Mouse (Mus musculus): ENCODE results near the gene Anxa7.

Anxa7 gene

GRCm38 (mm10) chr14:20479291-20480194, at the start of gene Anxa7:
Gene Anxa7, minus strand, starts transcription at chr14:20480133.
- Histone ChIP-seq H3K4me3 (replicated peaks; ENCODE audit: low read length) (peak within 1 kb of the TSS; percentile 87), H3K9me3 (ENCODE audit: low read length) (no peaks in the 10 kb centered on the region), H3K4me1 (replicated peaks; ENCODE audit: low read depth, low read length) (peaks cover 60% of the 10 kb centered on the region)

GRCm38 (mm10) chr14:20529643-20530042, 49.7 kb upstream of the Anxa7 start:
- TF ChIP-seq NANOG (IDR thresholded peaks at IDR 0.05; ENCODE audit: borderline replicate concordance, low read length) (no peak), POU5F1 (IDR thresholded peaks at IDR 0.05; ENCODE audit: borderline replicate concordance, low read length) (no peak), CTCF (conservative IDR thresholded peaks at IDR 0.05; ENCODE audit: low read length) (no peak)
- Histone ChIP-seq H3K36me3 (ENCODE audit: insufficient read depth, low read length) (no peaks in the 10 kb centered on the region), H3K9me3 (ENCODE audit: low read length) (no peaks in the 10 kb centered on the region), H3K27me3 (ENCODE audit: insufficient read depth, low read length) (no peaks in the 10 kb centered on the region), H3K4me1 (replicated peaks; ENCODE audit: low read depth, low read length) (no peaks in the 10 kb centered on the region), H3K4me3 (replicated peaks; ENCODE audit: low read length) (no peak overlapping the region)

More at GRCm38 (mm10) chr14:20479291-20480194, at the start of gene Anxa7:
- Histone ChIP-seq H3K36me3 (ENCODE audit: insufficient read depth, low read length) (peaks cover 18% of the 10 kb centered on the region), H3K27me3 (ENCODE audit: insufficient read depth, low read length) (no peaks in the 10 kb centered on the region)
- TF ChIP-seq CTCF (conservative IDR thresholded peaks at IDR 0.05; ENCODE audit: low read length) (no peak), POU5F1 (IDR thresholded peaks at IDR 0.05; ENCODE audit: borderline replicate concordance, low read length) (no peak), NANOG (IDR thresholded peaks at IDR 0.05; ENCODE audit: borderline replicate concordance, low read length) (no peak)

- TF ChIP-seq POU5F1 (IDR thresholded peaks at IDR 0.05; ENCODE audit: borderline replicate concordance, low read length) (no peak), CTCF (conservative IDR thresholded peaks at IDR 0.05; ENCODE audit: low read length) (no peak), NANOG (IDR thresholded peaks at IDR 0.05; ENCODE audit: borderline replicate concordance, low read length) (no peak)
- H3K36me3 ChIP-seq (ENCODE audit: insufficient read depth, low read length) = peaks cover 9% of the 10 kb centered on the region; the same call in 1 of the 2 replicates
- H3K27me3 ChIP-seq (ENCODE audit: insufficient read depth, low read length) = no peaks in the 10 kb centered on the region
- no peak overlapping the region for H3K4me3 ChIP-seq (replicated peaks; ENCODE audit: low read length)
- H3K4me1 ChIP-seq (replicated peaks; ENCODE audit: low read depth, low read length) = no peaks in the 10 kb centered on the region
- H3K9me3 ChIP-seq (ENCODE audit: low read length) = no peaks in the 10 kb centered on the region
Observed at GRCm38 (mm10) chr14:20520179-20520578, 40.2 kb upstream of the Anxa7 start.

- no peaks in the 10 kb centered on the region for H3K4me1 ChIP-seq (replicated peaks; ENCODE audit: low read depth, low read length)
- H3K36me3 ChIP-seq (ENCODE audit: insufficient read depth, low read length) = peaks cover 6% of the 10 kb centered on the region; the same call in 1 of the 2 replicates
- no peak for TF ChIP-seq NANOG (IDR thresholded peaks at IDR 0.05; ENCODE audit: borderline replicate concordance, low read length)
- TF ChIP-seq POU5F1 (IDR thresholded peaks at IDR 0.05; ENCODE audit: borderline replicate concordance, low read length) = no peak
- TF ChIP-seq CTCF (conservative IDR thresholded peaks at IDR 0.05; ENCODE audit: low read length) = no peak
- H3K9me3 ChIP-seq (ENCODE audit: low read length) = no peaks in the 10 kb centered on the region
- H3K27me3 ChIP-seq (ENCODE audit: insufficient read depth, low read length) = no peaks in the 10 kb centered on the region
- no peak overlapping the region for H3K4me3 ChIP-seq (replicated peaks; ENCODE audit: low read length)
Observed at GRCm38 (mm10) chr14:20508424-20508823, 28.5 kb upstream of the Anxa7 start.

GRCm38 (mm10) chr14:20502966-20503365, 23.0 kb upstream of the Anxa7 start:
- peaks cover 5% of the 10 kb centered on the region; the same call in 1 of the 2 replicates for H3K4me1 ChIP-seq (replicated peaks; ENCODE audit: low read depth, low read length)
- no peak overlapping the region for H3K4me3 ChIP-seq (replicated peaks; ENCODE audit: low read length)
- TF ChIP-seq NANOG (IDR thresholded peaks at IDR 0.05; ENCODE audit: borderline replicate concordance, low read length) (no peak), POU5F1 (IDR thresholded peaks at IDR 0.05; ENCODE audit: borderline replicate concordance, low read length) (no peak), CTCF (conservative IDR thresholded peaks at IDR 0.05; ENCODE audit: low read length) (no peak)
- H3K27me3 ChIP-seq (ENCODE audit: insufficient read depth, low read length) = no peaks in the 10 kb centered on the region
- H3K9me3 ChIP-seq (ENCODE audit: low read length) = no peaks in the 10 kb centered on the region
- peaks cover 7% of the 10 kb centered on the region for H3K36me3 ChIP-seq (ENCODE audit: insufficient read depth, low read length)

GRCm38 (mm10) chr14:20499982-20500381, 20.0 kb upstream of the Anxa7 start:
- peaks cover 5% of the 10 kb centered on the region; the same call in 1 of the 2 replicates for H3K4me1 ChIP-seq (replicated peaks; ENCODE audit: low read depth, low read length)
- no peaks in the 10 kb centered on the region for H3K27me3 ChIP-seq (ENCODE audit: insufficient read depth, low read length)
- peaks cover 24% of the 10 kb centered on the region for H3K36me3 ChIP-seq (ENCODE audit: insufficient read depth, low read length)
- no peaks in the 10 kb centered on the region for H3K9me3 ChIP-seq (ENCODE audit: low read length)
- TF ChIP-seq POU5F1 (IDR thresholded peaks at IDR 0.05; ENCODE audit: borderline replicate concordance, low read length) (no peak), CTCF (conservative IDR thresholded peaks at IDR 0.05; ENCODE audit: low read length) (no peak), NANOG (IDR thresholded peaks at IDR 0.05; ENCODE audit: borderline replicate concordance, low read length) (no peak)
- no peak overlapping the region for H3K4me3 ChIP-seq (replicated peaks; ENCODE audit: low read length)

- H3K4me1 ChIP-seq (replicated peaks; ENCODE audit: low read depth, low read length) = no peaks in the 10 kb centered on the region
- no peaks in the 10 kb centered on the region for H3K9me3 ChIP-seq (ENCODE audit: low read length)
- H3K27me3 ChIP-seq (ENCODE audit: insufficient read depth, low read length) = no peaks in the 10 kb centered on the region
- peaks cover 34% of the 10 kb centered on the region for H3K36me3 ChIP-seq (ENCODE audit: insufficient read depth, low read length)
- TF ChIP-seq POU5F1 (IDR thresholded peaks at IDR 0.05; ENCODE audit: borderline replicate concordance, low read length) = no peak
- no peak for TF ChIP-seq NANOG (IDR thresholded peaks at IDR 0.05; ENCODE audit: borderline replicate concordance, low read length)
- TF ChIP-seq CTCF (conservative IDR thresholded peaks at IDR 0.05; ENCODE audit: low read length) = no peak
- no peak within 1 kb of the TSS for H3K4me3 ChIP-seq (replicated peaks; ENCODE audit: low read length)
Observed at GRCm38 (mm10) chr14:20496603-20497002, 16.7 kb upstream of the Anxa7 start, which contains the start of gene Mss51. Gene Mss51, minus strand, starts transcription at chr14:20496901.

GRCm38 (mm10) chr14:20486031-20486430, 6.1 kb upstream of the Anxa7 start:
- no peaks in the 10 kb centered on the region for H3K27me3 ChIP-seq (ENCODE audit: insufficient read depth, low read length)
- no peak for TF ChIP-seq POU5F1 (IDR thresholded peaks at IDR 0.05; ENCODE audit: borderline replicate concordance, low read length)
- TF ChIP-seq CTCF (conservative IDR thresholded peaks at IDR 0.05; ENCODE audit: low read length) = no peak
- no peak for TF ChIP-seq NANOG (IDR thresholded peaks at IDR 0.05; ENCODE audit: borderline replicate concordance, low read length)

More at GRCm38 (mm10) chr14:20486031-20486430, 6.1 kb upstream of the Anxa7 start:
- no peak overlapping the region for H3K4me3 ChIP-seq (replicated peaks; ENCODE audit: low read length)
- peaks cover 8% of the 10 kb centered on the region for H3K4me1 ChIP-seq (replicated peaks; ENCODE audit: low read depth, low read length)
- no peaks in the 10 kb centered on the region for H3K9me3 ChIP-seq (ENCODE audit: low read length)
- peaks cover 15% of the 10 kb centered on the region for H3K36me3 ChIP-seq (ENCODE audit: insufficient read depth, low read length)
